Mouse (Mus musculus): ENCODE results near the gene Neu1. TPM values are rescaled to one million over a fixed set of nuclear protein-coding genes. Genes with fewer than 3 reads are reported as not detected.
"Not testable (repeated sequence)": the region's sequence is repeated elsewhere in the genome, so short reads cannot be mapped to it uniquely, and the experiment has no call there.

Gene Neu1
- 10 to 100 TPM; 37.6 to 41.2 TPM for total RNA-seq (2021)

GRCm38 (mm10) chr17:34931061-34931734, at the start of gene Neu1:
Gene Neu1 (plus strand): TSS chr17:34931253.
- peak; percentile 96 to 98 for DNase-seq

- no peak for DNase-seq
These were observed 49.3 kb upstream of the Neu1 start, which contains the start of gene Gm20547 for GRCm38 (mm10) chr17:34881683-34882310. Gene Gm20547 (minus strand): TSS chr17:34882042.

GRCm38 (mm10) chr17:34883332-34883731, 47.7 kb upstream of the Neu1 start:
- no peak for DNase-seq

GRCm38 (mm10) chr17:34884704-34885103, 46.3 kb upstream of the Neu1 start:
- no peak for DNase-seq

GRCm38 (mm10) chr17:34885615-34886014, 45.4 kb upstream of the Neu1 start:
- DNase-seq = no peak

- DNase-seq = no peak
These were observed 43.1 kb upstream of the Neu1 start for GRCm38 (mm10) chr17:34887942-34888341.

- DNase-seq = no peak
These were observed 40.8 kb upstream of the Neu1 start for GRCm38 (mm10) chr17:34890074-34890743.

- no peak for DNase-seq
These were observed 39.7 kb upstream of the Neu1 start for GRCm38 (mm10) chr17:34891377-34891776.

GRCm38 (mm10) chr17:34893072-34893824, 37.8 kb upstream of the Neu1 start:
- no peak for DNase-seq

- peak; percentile 91 for DNase-seq
These were observed 36.9 kb upstream of the Neu1 start for GRCm38 (mm10) chr17:34894074-34894597.

GRCm38 (mm10) chr17:34894801-34895530, 36.1 kb upstream of the Neu1 start:
- DNase-seq = peak; percentile 41 to 52

- no peak for DNase-seq
These were observed 35.3 kb upstream of the Neu1 start for GRCm38 (mm10) chr17:34895724-34896123.

GRCm38 (mm10) chr17:34896366-34896765, 34.7 kb upstream of the Neu1 start:
- DNase-seq = no peak

GRCm38 (mm10) chr17:34897373-34898159, 33.5 kb upstream of the Neu1 start:
- DNase-seq = no peak

- peak; percentile 83 to 86 for DNase-seq
These were observed 32.9 kb upstream of the Neu1 start, which contains the start of the genes C2 and Ehmt2 for GRCm38 (mm10) chr17:34898160-34898586. Gene C2 (minus strand): TSS chr17:34898265. Gene Ehmt2 (plus strand): TSS chr17:34898469.

- DNase-seq = no peak
These were observed 32.4 kb upstream of the Neu1 start for GRCm38 (mm10) chr17:34898706-34899052.

GRCm38 (mm10) chr17:34899053-34899889, 31.8 kb upstream of the Neu1 start:
- peak; percentile 36 to 42 for DNase-seq

- no peak for DNase-seq
These were observed 31.2 kb upstream of the Neu1 start for GRCm38 (mm10) chr17:34899890-34900243.

GRCm38 (mm10) chr17:34900826-34901225, 30.2 kb upstream of the Neu1 start:
- DNase-seq = not testable (repeated sequence)

- not testable (repeated sequence) for DNase-seq
These were observed 29.1 kb upstream of the Neu1 start for GRCm38 (mm10) chr17:34901948-34902347.

All from layer of hippocampus, postnatal 36 days (tissue).